Mouse (Mus musculus) ES-Bruce4 (cell line): ENCODE measurements around the gene Vmn2r80. TPM values are rescaled to one million over a fixed set of nuclear protein-coding genes. Genes with fewer than 3 reads are reported as not detected.
A peak's percentile ranks its signal among the peaks of the same experiment; 100 is the strongest.
"Not testable (repeated sequence)": the region's sequence is repeated elsewhere in the genome, so short reads cannot be mapped to it uniquely, and the experiment has no call there.

Experiments
- H3K27ac ChIP-seq: 2 replicates; pipeline ENCODE4 v1.5.1; 2012; ENCODE audit warnings: low read length, inconsistent platforms; ENCODE audit not compliant: insufficient read depth
- H3K27me3 ChIP-seq: 2 replicates; pipeline ENCODE4 v1.6.1; 2012; ENCODE audit warnings: mild to moderate bottlenecking, low read length, inconsistent platforms; ENCODE audit not compliant: control insufficient read depth, poor library complexity, insufficient read depth, severe bottlenecking
- H3K36me3 ChIP-seq: 2 replicates; pipeline ENCODE4 v1.6.1; 2012; ENCODE audit warnings: inconsistent platforms, mild to moderate bottlenecking, low read length, moderate library complexity; ENCODE audit not compliant: control insufficient read depth, poor library complexity, insufficient read depth, severe bottlenecking
- H3K4me1 ChIP-seq: one replicate; pipeline ENCODE4 v1.8.1; 2011; ENCODE audit warnings: low read length; ENCODE audit not compliant: control insufficient read depth, insufficient read depth
- H3K4me3 ChIP-seq: 2 replicates; pipeline ENCODE4 v1.5.1; 2011; ENCODE audit warnings: low read depth, mild to moderate bottlenecking, low read length
- H3K9ac ChIP-seq: 2 replicates; pipeline ENCODE4 v1.6.1; 2012; ENCODE audit warnings: low read depth, mild to moderate bottlenecking, inconsistent platforms; ENCODE audit not compliant: poor library complexity, severe bottlenecking
- H3K9me3 ChIP-seq: replicated peaks from 2 replicates; pipeline ENCODE4 v1.6.1; 2012; ENCODE audit warnings: mild to moderate bottlenecking, low read length, inconsistent platforms; ENCODE audit not compliant: control insufficient read depth, poor library complexity, insufficient read depth, severe bottlenecking
- CTCF ChIP-seq: IDR thresholded peaks from one replicate; pipeline ENCODE4 v1.8.1; 2011; ENCODE audit warnings: low read depth, low read length
- EP300 ChIP-seq: IDR thresholded peaks from 2 replicates; pipeline ENCODE4 v1.6.1; 2011; ENCODE audit warnings: low read depth, low read length; ENCODE audit not compliant: insufficient read depth
- POLR2A ChIP-seq: IDR thresholded peaks from one replicate; pipeline ENCODE4 v1.8.1; 2011; ENCODE audit warnings: low read length; ENCODE audit not compliant: insufficient read depth
- polyA plus RNA-seq: library from polyadenylated mRNA; stranded (reverse); fragments of >200 nt; gene quantifications from 2 replicates; pipeline ENCODE4 v1.2.4, GENCODE M21; 2011; ENCODE audit warnings: low read depth; ENCODE audit not compliant: missing spikeins, insufficient read depth, insufficient read length

Vmn2r80 gene
- polyA plus RNA-seq, 1 experiment: not detected

DNA sequence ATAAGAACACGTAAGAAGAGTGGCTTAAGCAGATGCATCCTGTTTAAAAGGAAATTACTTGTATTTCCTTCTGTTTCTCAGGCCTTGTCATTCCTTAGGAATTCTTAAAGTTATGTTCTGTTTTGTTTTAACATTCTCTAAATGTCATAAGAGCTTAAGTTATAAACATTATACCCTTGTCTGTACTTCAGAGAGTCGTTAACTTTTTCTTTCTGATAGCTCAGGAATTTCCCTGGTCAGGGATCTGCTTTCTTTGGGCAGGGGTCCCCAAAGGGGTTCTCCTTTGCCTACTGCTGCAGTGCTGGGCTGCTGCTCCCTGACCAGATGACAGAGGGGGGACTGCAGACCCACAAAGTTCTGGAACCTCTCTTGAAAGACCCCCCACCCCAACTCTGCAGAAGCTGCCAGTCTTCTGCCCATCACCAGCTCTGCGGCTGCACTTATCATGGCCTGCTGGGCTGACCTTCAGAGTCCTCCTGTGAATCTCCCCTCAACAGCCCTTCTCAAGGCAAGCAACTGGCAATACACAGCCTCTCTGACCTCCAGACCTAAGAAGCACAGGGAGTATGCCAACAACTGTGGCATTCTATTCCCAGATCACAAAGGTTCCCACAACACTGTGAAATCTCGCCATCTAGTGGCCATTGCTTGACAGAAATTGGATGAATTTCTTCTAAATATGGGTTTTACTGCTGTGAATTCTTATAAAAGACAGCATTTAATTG lies 32.3 kb upstream of the Vmn2r80 start:
- H3K4me3 ChIP-seq: no peak overlapping the region
- H3K27ac ChIP-seq: no peak overlapping the region

GRCm38 (mm10) chr10:79151602-79152001 lies 3.0 kb downstream of the Vmn2r80 start:
- no peaks in the 10 kb centered on the region for H3K36me3 ChIP-seq
- H3K9ac ChIP-seq: no peak overlapping the region
- TF ChIP-seq POLR2A: no peak
- TF ChIP-seq EP300: no peak
- TF ChIP-seq CTCF: no peak
- H3K27me3 ChIP-seq: no peaks in the 10 kb centered on the region
- no peaks in the 10 kb centered on the region for H3K9me3 ChIP-seq
- H3K4me3 ChIP-seq: no peak overlapping the region
- H3K27ac ChIP-seq: no peak overlapping the region
- H3K4me1 ChIP-seq: no peaks in the 10 kb centered on the region

More for the DNA sequence above, 32.3 kb upstream of the Vmn2r80 start:
- TF ChIP-seq POLR2A: no peak
- no peak for TF ChIP-seq EP300
- TF ChIP-seq CTCF: peak; percentile 12
- H3K36me3 ChIP-seq: no peaks in the 10 kb centered on the region
- no peaks in the 10 kb centered on the region for H3K4me1 ChIP-seq
- H3K27me3 ChIP-seq: no peaks in the 10 kb centered on the region; the same call in 1 of the 2 replicates
- no peak overlapping the region for H3K9ac ChIP-seq
- no peaks in the 10 kb centered on the region for H3K9me3 ChIP-seq

- 0 out of 2 replicates have a peak, but pooled peaks have one; percentile 24 for TF ChIP-seq EP300
- H3K36me3 ChIP-seq, H3K27me3 ChIP-seq, H3K4me1 ChIP-seq, H3K9ac ChIP-seq, H3K27ac ChIP-seq, H3K4me3 ChIP-seq: not testable (repeated sequence)
- peaks cover 12% of the 10 kb centered on the region for H3K9me3 ChIP-seq
Observed at GRCm38 (mm10) chr10:79199973-79200372, 51.4 kb downstream of the Vmn2r80 start.

DNA sequence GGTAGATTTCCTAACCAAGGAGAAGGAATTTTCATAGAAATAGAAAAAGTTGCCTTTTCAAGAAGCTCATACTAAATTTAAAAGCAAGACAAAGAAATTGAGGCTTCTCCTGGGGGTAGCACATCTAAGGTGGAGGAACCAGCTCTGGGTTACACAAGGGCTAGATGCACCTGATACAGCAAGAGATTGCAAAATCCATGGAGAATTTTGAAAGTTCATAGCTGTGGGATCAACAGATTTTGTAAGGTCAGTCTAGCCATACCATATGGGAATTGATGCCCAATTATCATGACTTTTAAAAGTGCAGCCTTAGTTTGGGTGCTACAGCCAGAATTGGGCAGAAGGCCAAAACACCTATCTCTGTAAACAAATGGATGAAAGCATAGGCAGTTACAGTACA lies 71.9 kb downstream of the Vmn2r80 start:
- H3K36me3 ChIP-seq: no peaks in the 10 kb centered on the region
- no peak overlapping the region for H3K9ac ChIP-seq
- no peaks in the 10 kb centered on the region for H3K4me1 ChIP-seq
- TF ChIP-seq POLR2A: no peak
- no peak for TF ChIP-seq EP300
- no peak for TF ChIP-seq CTCF
- H3K9me3 ChIP-seq: peaks cover 6% of the 10 kb centered on the region; the same call in 1 of the 2 replicates
- no peak overlapping the region for H3K4me3 ChIP-seq
- no peaks in the 10 kb centered on the region for H3K27me3 ChIP-seq
- H3K27ac ChIP-seq: no peak overlapping the region

DNA sequence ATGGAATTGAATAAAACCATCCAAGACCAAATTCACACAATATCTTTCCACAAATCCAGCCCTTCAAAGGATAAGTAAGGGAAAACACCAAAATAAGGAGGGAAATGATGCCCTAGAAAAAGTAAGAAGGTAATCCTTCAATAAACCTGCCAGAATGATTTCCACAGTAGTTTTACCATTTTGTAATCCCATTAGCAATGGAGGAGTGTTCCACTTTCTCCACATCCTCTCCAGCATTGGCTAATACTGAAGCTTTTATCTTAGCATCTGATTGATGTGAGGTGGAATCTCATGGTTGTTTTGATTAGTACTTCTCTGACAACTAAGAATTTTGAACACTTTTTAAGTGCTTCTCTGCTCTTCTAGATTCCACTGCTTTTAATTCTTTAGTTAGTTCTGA lies 73.0 kb downstream of the Vmn2r80 start:
- H3K4me3 ChIP-seq: no peak overlapping the region
- H3K9ac ChIP-seq: no peak overlapping the region
- TF ChIP-seq CTCF: no peak
- TF ChIP-seq POLR2A: no peak
- no peak for TF ChIP-seq EP300

DNA sequence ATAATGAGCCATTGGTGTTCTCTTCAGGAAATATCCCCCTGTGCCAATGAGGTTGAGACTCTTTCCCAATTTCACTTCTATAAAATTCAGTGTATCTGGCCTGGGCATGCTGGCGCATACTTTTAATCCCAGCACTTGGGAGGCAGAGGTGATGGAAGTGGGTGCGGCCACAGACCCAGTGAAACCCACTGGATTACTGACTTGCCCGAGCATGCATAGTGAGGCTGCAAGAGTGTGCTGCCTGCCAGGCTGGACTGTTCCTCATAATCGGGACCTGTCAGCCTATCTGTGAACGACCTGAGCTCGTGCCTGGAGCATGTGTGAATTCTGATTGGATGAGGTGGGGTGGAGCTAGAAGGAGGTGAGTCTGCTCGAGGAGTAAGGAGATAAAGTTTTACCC lies 73.6 kb downstream of the Vmn2r80 start:
- Histone ChIP-seq H3K4me1 (no peaks in the 10 kb centered on the region), H3K27ac (peak overlapping the region; percentile 75), H3K4me3 (no peak overlapping the region), H3K9me3 (peaks cover 6% of the 10 kb centered on the region; the same call in 1 of the 2 replicates), H3K27me3 (no peaks in the 10 kb centered on the region), H3K36me3 (no peaks in the 10 kb centered on the region), H3K9ac (no peak overlapping the region)
- no peak for TF ChIP-seq CTCF
- no peak for TF ChIP-seq EP300

More for the DNA sequence above, 73.0 kb downstream of the Vmn2r80 start:
- H3K36me3 ChIP-seq: no peaks in the 10 kb centered on the region
- no peaks in the 10 kb centered on the region for H3K27me3 ChIP-seq
- H3K9me3 ChIP-seq: peaks cover 6% of the 10 kb centered on the region; the same call in 1 of the 2 replicates
- no peak overlapping the region for H3K27ac ChIP-seq
- no peaks in the 10 kb centered on the region for H3K4me1 ChIP-seq

Other genes with a start within 250 kb of the Vmn2r80 start
- gene Olfr1354, start 235.6 kb upstream of the Vmn2r80 start, polyA plus RNA-seq: not detected in 2 replicates
- gene Olfr8, start 198.1 kb upstream of the Vmn2r80 start, polyA plus RNA-seq: not detected in 2 replicates
- not detected in 2 replicates for gene Olfr1353, start 185.5 kb upstream of the Vmn2r80 start, polyA plus RNA-seq
- not detected in 2 replicates for gene Olfr1352, start 167.7 kb upstream of the Vmn2r80 start, polyA plus RNA-seq
- gene Olfr1351, start 136.3 kb upstream of the Vmn2r80 start, polyA plus RNA-seq: not detected in 2 replicates
- not detected in 2 replicates for gene Olfr57, start 120.0 kb upstream of the Vmn2r80 start, polyA plus RNA-seq
- 25.3 and 27.2 TPM in 2 replicates for gene 2610008E11Rik, start 51.2 kb upstream of the Vmn2r80 start, polyA plus RNA-seq
- not detected in 2 replicates for gene Vmn2r81, start 98.9 kb downstream of the Vmn2r80 start, polyA plus RNA-seq
- gene Vmn2r82, start 207.8 kb downstream of the Vmn2r80 start, polyA plus RNA-seq: not detected in 2 replicates